Mouse (Mus musculus) heart, embryonic 15.5 days (tissue): ENCODE results near the gene Xndc1. TPM values are rescaled to one million over a fixed set of nuclear protein-coding genes. Genes with fewer than 3 reads are reported as not detected.

Experiments used
- ATAC-seq: fragments of 200-750 bp; cut with Nextera tagmentation; replicated peaks from 2 replicates; pipeline ENCODE4 v1.8.0; 2017; ENCODE audit warnings: low read depth, moderate TSS enrichment; ENCODE audit not compliant: insufficient number of reproducible peaks, insufficient read depth, low FRiP score
- H3K27ac ChIP-seq: fragments of 300-500 bp; sonication (generic); 2 replicates; pipeline ENCODE4 v1.5.1; 2015; ENCODE audit warnings: mild to moderate bottlenecking, inconsistent platforms
- H3K27me3 ChIP-seq: fragments of 300-500 bp; sonication (generic); 2 replicates; pipeline ENCODE4 v1.6.1; 2015; ENCODE audit warnings: inconsistent platforms
- H3K36me3 ChIP-seq: fragments of 300-500 bp; sonication (generic); 2 replicates; pipeline ENCODE4 v1.6.1; 2015; ENCODE audit warnings: mild to moderate bottlenecking, inconsistent platforms
- H3K4me1 ChIP-seq: fragments of 300-500 bp; sonication (generic); replicated peaks from 2 replicates; pipeline ENCODE4 v1.6.1; 2015; ENCODE audit warnings: inconsistent platforms
- H3K4me2 ChIP-seq: fragments of 300-500 bp; sonication (generic); 2 replicates; pipeline ENCODE4 v1.6.1; 2015; ENCODE audit warnings: inconsistent platforms, mild to moderate bottlenecking, moderate library complexity
- H3K4me3 ChIP-seq: fragments of 300-500 bp; sonication (generic); 2 replicates; pipeline ENCODE4 v1.5.1; 2015; ENCODE audit warnings: mild to moderate bottlenecking, inconsistent platforms
- H3K9ac ChIP-seq: fragments of 300-500 bp; sonication (generic); 2 replicates; pipeline ENCODE4 v1.6.1; 2015; ENCODE audit warnings: mild to moderate bottlenecking, inconsistent platforms
- H3K9me3 ChIP-seq: fragments of 300-500 bp; sonication (generic); replicated peaks from 2 replicates; pipeline ENCODE4 v1.6.1; 2016; ENCODE audit warnings: inconsistent platforms
- WGBS: fragments of 180-500 bp; shearing (Covaris S2); methylation state at CpG from one replicate; pipeline ENCODE4 v1.1.7; 2015; ENCODE audit warnings: mixed read lengths; 5-methylcytosine and 5-hydroxymethylcytosine counted together
- polyA plus RNA-seq: library from polyadenylated mRNA; unstranded; fragments of >200 nt; fragmentation: Nextera tagmentation; extraction: Ambion mirVana; gene quantifications from 2 replicates; pipeline ENCODE4 v1.2.1, GENCODE M21; 2015

The Xndc1 gene
- polyA plus RNA-seq, 1 experiment from 2014 or later: 18.9 TPM

DNA sequence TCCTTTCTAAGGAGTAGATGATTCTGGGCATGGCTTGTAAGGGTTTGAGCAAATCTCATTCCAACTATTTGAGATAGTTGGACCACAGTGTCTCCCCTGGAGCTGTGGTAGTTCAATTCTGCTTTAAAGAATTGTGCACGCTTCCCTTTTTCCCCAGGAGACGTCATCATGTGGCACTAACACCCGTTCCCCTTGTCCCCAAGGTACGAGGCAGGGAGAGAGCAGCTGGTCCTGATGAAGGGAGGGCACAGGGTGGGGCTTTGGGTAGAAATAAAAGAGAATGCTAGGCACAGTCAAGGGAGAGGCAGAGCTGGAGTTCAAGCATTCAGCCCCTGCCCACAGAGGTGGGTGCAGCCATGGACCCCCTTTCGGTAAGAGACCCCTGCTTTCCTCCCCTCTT, 17.5 kb downstream of the Xndc1 start, which contains the start of gene Trpc2:
Gene Trpc2 (plus strand): TSS at position 301 of the 400 bp plus-strand sequence.
- no peak for ATAC-seq
- Histone ChIP-seq H3K27ac (no peak within 1 kb of the TSS), H3K4me1 (no peaks in the 10 kb centered on the region), H3K4me3 (no peak within 1 kb of the TSS), H3K27me3 (no peaks in the 10 kb centered on the region), H3K9ac (no peak within 1 kb of the TSS), H3K36me3 (peaks cover 50% of the 10 kb centered on the region), H3K9me3 (no peaks in the 10 kb centered on the region), H3K4me2 (no peak within 1 kb of the TSS)
- WGBS: 83% methylated on average over 5 of the region's 5 CpGs

DNA sequence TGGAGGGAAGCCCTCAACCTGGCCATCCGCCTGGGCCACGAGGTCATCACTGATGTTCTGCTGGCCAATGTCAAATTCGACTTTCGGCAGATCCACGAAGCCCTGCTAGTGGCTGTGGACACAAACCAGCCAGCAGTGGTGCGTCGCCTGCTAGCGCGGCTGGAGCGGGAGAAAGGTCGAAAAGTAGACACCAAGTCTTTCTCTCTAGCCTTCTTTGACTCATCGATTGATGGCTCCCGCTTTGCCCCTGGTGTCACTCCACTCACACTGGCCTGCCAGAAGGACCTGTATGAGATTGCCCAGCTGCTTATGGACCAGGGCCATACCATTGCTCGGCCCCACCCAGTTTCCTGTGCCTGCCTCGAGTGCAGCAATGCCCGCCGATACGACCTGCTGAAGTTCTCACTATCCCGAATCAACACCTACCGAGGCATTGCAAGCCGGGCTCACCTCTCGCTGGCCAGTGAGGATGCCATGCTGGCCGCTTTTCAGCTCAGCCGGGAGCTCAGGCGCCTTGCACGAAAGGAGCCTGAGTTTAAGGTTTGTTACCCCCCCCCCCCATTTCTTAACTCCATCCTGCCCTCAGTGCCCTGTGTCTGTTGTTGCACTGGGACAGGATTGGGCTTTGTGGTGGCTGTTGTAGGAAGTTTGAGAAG, 18.9 kb downstream of the Xndc1 start:
- H3K4me1 ChIP-seq: no peaks in the 10 kb centered on the region
- no peak overlapping the region for H3K9ac ChIP-seq
- no peaks in the 10 kb centered on the region for H3K9me3 ChIP-seq
- peaks cover 41% of the 10 kb centered on the region for H3K36me3 ChIP-seq
- no peak overlapping the region for H3K4me3 ChIP-seq
- ATAC-seq: no peak
- no peaks in the 10 kb centered on the region for H3K27me3 ChIP-seq
- H3K27ac ChIP-seq: no peak overlapping the region
- H3K4me2 ChIP-seq: no peak overlapping the region
- 76% methylated on average over 26 of the region's 26 CpGs for WGBS

DNA sequence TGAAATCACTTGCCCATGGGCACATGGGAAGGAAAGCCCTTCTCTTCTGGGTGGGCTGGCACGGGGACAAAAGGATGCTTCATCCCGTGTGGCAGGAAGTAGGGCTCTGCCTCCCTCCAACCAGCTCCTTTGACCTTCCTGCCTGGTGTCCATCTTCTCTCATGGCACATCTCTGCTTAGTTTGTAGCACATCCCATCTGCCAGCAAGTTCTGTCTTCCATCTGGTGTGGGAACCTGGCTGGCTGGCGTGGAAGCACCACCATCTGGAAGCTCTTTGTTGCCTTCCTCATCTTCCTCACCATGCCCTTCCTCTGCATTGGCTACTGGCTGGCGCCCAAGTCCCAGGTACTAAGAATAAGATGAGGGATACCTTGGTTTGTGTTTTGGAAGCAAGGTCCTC, 22.0 kb downstream of the Xndc1 start:
- no peak overlapping the region for H3K27ac ChIP-seq
- H3K36me3 ChIP-seq: peaks cover 16% of the 10 kb centered on the region
- H3K9me3 ChIP-seq: no peaks in the 10 kb centered on the region
- H3K27me3 ChIP-seq: no peaks in the 10 kb centered on the region
- ATAC-seq: no peak
- H3K9ac ChIP-seq: no peak overlapping the region
- no peak overlapping the region for H3K4me2 ChIP-seq
- no peaks in the 10 kb centered on the region for H3K4me1 ChIP-seq
- 85% methylated on average over 4 of the region's 4 CpGs for WGBS
- no peak overlapping the region for H3K4me3 ChIP-seq

DNA sequence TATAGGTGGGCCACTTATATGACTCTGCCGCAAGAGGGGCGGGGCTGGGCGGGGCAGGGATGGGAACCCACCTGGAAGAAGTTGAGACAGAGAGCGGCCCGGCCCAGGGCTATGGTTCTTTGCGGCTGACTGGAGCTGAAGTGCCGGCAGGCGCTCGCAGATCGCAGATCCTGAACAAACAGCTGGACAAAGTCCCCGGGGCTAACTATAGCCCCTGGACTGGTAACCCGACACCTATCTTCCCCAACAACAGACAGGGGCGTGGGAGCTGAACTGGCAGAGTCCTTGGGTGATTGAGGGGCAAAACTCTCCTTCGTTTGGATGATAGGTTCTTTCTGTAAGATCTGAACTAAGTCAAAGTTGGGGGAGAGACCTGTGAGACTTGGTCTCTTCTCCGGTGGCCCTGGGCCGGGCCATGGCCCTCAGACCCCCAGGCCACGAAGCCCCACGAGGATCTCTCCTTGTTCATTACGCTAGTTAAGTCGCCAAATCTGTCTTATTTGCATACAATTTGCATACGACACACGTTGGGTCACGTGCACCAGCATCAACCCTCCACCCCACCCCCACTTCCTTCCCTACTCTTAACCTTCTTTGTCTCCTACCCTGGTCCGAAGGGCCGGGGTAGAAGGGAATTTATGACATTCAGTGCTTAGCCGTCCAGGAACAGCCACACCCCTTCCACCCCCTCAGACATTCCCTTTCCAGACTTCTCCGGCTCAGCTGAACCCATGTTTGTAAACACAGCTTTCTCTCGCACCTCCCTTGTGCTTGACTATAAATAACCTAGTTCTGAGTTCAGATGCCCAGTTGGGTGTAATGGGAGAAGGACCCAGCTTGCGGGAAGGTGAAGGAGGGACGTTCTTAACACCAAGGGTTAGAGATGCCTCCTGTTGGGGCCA, 34.7 kb downstream of the Xndc1 start:
- H3K9ac ChIP-seq: peak overlapping the region; percentile 19; the same call in 1 of the 2 replicates
- no peaks in the 10 kb centered on the region for H3K9me3 ChIP-seq
- peak overlapping the region; percentile 0; the same call in 1 of the 2 replicates for H3K27ac ChIP-seq
- H3K36me3 ChIP-seq: no peaks in the 10 kb centered on the region
- peak overlapping the region; percentile 37 for H3K4me3 ChIP-seq
- peaks cover 29% of the 10 kb centered on the region for H3K4me1 ChIP-seq
- peak; percentile 61; the same call in 1 of the 2 replicates for ATAC-seq
- H3K27me3 ChIP-seq: no peaks in the 10 kb centered on the region
- WGBS: 6% methylated on average over 30 of the region's 30 CpGs
- H3K4me2 ChIP-seq: peak overlapping the region; percentile 69

DNA sequence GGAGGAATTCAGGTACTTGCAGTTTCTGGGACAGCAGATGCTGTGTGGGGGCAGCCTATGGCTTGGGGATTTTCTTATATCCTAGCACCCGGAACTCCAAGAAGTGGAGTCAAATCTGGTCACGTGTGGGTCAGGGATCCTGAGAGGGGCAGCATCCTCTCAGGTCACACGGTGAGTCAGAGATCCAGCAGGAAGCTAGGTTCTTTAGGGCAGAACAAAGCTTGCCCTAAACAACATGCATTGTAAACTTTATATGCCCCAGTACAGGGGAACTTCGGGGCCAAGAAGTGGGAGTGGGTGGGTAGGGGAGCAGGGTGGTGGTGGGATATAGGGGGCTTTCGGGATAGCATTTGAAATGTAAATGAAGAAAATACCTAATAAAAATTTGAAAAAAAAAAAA, 35.6 kb downstream of the Xndc1 start:
- H3K36me3 ChIP-seq: no peaks in the 10 kb centered on the region
- ATAC-seq: no peak
- H3K27ac ChIP-seq: peak overlapping the region; percentile 0; the same call in 1 of the 2 replicates
- no peaks in the 10 kb centered on the region for H3K9me3 ChIP-seq
- 63% methylated on average over 5 of the region's 5 CpGs for WGBS
- no peak overlapping the region for H3K9ac ChIP-seq
- H3K4me2 ChIP-seq: no peak overlapping the region
- H3K4me1 ChIP-seq: peaks cover 29% of the 10 kb centered on the region
- H3K4me3 ChIP-seq: no peak overlapping the region
- no peaks in the 10 kb centered on the region for H3K27me3 ChIP-seq

DNA sequence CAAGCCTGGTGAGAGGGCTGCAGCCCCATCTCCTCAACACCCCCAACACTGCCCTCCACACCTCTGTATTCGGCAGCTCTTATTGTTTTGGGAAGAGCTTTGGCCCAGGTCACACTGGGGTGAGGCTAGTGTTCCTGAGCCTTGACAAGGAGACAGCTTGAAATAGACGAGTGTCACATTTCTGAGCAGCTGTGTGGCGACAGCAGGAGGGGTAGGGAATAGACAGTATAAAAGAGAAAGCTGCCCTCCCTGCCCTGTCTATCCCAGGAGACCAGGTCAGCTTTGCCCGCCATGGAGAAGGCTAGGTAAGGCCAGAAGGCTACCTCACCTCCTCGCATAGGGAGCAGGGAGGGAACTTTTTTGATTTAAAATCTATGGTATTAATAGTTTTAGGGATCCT, 36.2 kb downstream of the Xndc1 start, which contains the start of gene Art1:
Gene Art1 (plus strand): TSS at position 257 of the 400 bp plus-strand sequence.
- H3K4me1 ChIP-seq: peaks cover 31% of the 10 kb centered on the region
- peak within 1 kb of the TSS; percentile 69 for H3K4me2 ChIP-seq
- 50% methylated on average over 5 of the region's 5 CpGs for WGBS
- no peak for ATAC-seq
- no peak within 1 kb of the TSS for H3K9ac ChIP-seq
- no peak within 1 kb of the TSS for H3K4me3 ChIP-seq
- H3K9me3 ChIP-seq: no peaks in the 10 kb centered on the region
- H3K36me3 ChIP-seq: no peaks in the 10 kb centered on the region
- H3K27ac ChIP-seq: peak within 1 kb of the TSS; percentile 0; the same call in 1 of the 2 replicates
- no peaks in the 10 kb centered on the region for H3K27me3 ChIP-seq

DNA sequence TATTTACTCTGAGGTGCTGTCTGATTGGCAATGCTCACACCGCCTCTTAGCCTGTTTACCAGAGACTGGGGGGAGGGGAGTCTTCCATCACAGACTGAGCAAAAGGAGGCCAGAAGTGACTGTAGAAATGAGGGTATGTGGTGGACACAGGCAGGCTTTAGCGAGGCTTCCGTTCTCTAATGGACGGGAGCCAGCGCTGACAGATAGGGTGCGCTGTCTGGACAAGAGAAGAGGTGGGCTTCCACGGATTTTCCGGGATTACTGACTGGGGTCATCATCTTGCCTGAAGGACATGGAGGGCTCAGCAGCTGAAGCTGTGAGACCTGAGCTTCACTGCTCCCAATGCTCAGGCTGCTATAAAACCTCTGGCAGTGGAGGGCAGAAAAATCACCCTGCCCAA, 36.9 kb downstream of the Xndc1 start:
- Histone ChIP-seq H3K4me2 (no peak overlapping the region), H3K9me3 (no peaks in the 10 kb centered on the region), H3K4me1 (peaks cover 39% of the 10 kb centered on the region), H3K9ac (no peak overlapping the region), H3K4me3 (no peak overlapping the region), H3K27ac (no peak overlapping the region), H3K27me3 (no peaks in the 10 kb centered on the region), H3K36me3 (no peaks in the 10 kb centered on the region)
- WGBS: 42% methylated on average over 8 of the region's 8 CpGs
- ATAC-seq: no peak

DNA sequence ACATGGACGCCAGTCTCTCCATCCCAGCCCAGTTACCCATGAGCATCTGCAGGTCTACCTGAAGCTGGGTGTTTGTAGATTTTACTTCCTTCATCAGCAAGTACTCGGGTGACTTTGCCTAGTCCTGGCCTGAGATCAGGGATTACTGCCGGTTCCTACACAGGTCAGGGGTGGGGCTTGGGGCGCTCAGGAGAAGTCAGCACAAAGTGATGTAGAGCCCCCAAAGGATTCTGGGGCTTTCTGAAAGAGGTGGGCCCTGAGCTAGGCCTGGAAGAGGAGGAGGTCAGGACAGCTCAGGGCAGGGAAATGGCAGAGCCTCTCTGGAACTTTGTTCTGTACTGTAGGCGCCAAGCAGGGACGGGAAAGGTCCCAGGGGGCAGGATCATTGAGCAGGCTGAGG, 37.4 kb downstream of the Xndc1 start:
- WGBS: 51% methylated on average over 6 of the region's 6 CpGs
- no peaks in the 10 kb centered on the region for H3K27me3 ChIP-seq
- no peaks in the 10 kb centered on the region for H3K36me3 ChIP-seq
- H3K27ac ChIP-seq: no peak overlapping the region
- ATAC-seq: no peak
- no peak overlapping the region for H3K4me3 ChIP-seq
- no peak overlapping the region for H3K9ac ChIP-seq
- peaks cover 40% of the 10 kb centered on the region for H3K4me1 ChIP-seq
- H3K4me2 ChIP-seq: no peak overlapping the region
- H3K9me3 ChIP-seq: no peaks in the 10 kb centered on the region

DNA sequence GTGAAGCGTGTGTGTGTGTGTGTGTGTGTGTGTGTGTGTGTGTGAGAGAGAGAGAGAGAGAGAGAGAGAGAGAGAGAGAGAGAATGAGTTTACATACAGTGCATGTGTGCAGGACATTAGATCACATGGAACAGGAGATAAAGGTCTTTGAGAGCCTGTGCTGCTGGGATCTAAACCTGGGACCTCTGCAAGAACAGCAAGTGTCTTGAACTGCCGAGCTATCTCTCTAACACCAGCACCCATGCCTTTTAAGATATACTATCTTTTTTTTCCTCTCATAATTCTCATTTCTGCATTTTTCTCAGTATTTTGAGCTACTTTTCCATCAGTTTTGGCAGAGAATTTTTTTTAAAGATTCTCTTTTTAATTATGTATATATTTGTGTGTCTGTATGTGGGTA, 38.2 kb downstream of the Xndc1 start:
- no peaks in the 10 kb centered on the region for H3K9me3 ChIP-seq

DNA sequence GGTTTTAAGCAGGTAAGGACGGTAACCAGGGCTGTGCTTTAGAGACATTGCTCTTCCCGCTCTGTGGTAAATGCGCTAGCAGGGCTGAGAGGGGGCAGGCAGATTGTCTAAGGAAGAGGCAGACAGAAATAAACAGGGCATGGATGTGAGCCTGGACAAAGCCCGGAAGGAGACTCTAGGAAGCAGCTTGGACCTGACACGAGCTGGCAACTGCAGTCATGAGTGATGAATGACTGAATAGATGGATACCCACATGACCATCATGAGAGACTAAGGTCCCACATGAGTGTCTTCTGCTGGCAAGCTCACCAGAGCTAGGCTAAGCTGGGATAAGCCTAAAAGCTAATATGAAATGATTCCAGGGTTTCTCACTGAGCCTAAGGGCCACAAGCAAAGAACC, 38.8 kb downstream of the Xndc1 start:
- WGBS: 51% methylated on average over 5 of the region's 5 CpGs
- Histone ChIP-seq H3K4me2 (no peak overlapping the region), H3K9ac (no peak overlapping the region), H3K9me3 (no peaks in the 10 kb centered on the region), H3K4me1 (peaks cover 40% of the 10 kb centered on the region), H3K27me3 (no peaks in the 10 kb centered on the region), H3K27ac (no peak overlapping the region), H3K36me3 (no peaks in the 10 kb centered on the region), H3K4me3 (no peak overlapping the region)
- ATAC-seq: no peak

More for the DNA sequence above, 38.2 kb downstream of the Xndc1 start:
- no peak for ATAC-seq
- Histone ChIP-seq H3K4me3 (no peak overlapping the region), H3K36me3 (no peaks in the 10 kb centered on the region), H3K4me1 (peaks cover 40% of the 10 kb centered on the region), H3K9ac (no peak overlapping the region), H3K27ac (no peak overlapping the region), H3K27me3 (no peaks in the 10 kb centered on the region), H3K4me2 (no peak overlapping the region)
- WGBS: 61% methylated on average over 2 of the region's 2 CpGs

DNA sequence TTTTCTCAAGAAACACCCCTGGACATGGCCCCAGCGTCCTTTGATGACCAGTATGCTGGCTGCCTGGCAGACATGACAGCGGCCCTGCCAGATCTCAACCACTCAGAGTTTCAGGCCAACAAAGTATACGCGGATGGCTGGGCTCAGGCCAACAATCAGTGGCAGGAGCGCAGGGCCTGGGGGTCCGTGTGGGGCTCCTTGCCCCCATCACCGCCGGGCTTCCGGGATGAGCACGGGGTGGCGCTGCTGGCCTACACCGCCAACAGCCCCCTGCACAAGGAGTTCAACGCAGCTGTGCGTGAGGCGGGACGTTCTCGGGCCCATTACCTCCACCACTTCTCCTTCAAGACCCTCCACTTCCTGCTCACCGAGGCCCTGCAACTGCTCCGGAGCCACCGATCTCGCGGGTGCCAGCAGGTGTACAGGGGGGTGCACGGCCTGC, 41.4 kb downstream of the Xndc1 start:
- no peaks in the 10 kb centered on the region for H3K36me3 ChIP-seq
- ATAC-seq: no peak; the same call in 1 of the 2 replicates
- no peak overlapping the region for H3K27ac ChIP-seq
- peaks cover 24% of the 10 kb centered on the region for H3K4me1 ChIP-seq
- 3% methylated on average over 23 of the region's 23 CpGs for WGBS
- peak overlapping the region; percentile 42 for H3K9ac ChIP-seq
- peak overlapping the region; percentile 46 for H3K4me3 ChIP-seq
- no peaks in the 10 kb centered on the region for H3K27me3 ChIP-seq
- H3K4me2 ChIP-seq: peak overlapping the region; percentile 80
- H3K9me3 ChIP-seq: no peaks in the 10 kb centered on the region
